Mouse (Mus musculus): ENCODE data around the gene Ush2a.

- TF ChIP-seq CTCF (IDR thresholded peaks at IDR 0.05) (peak; percentile 16; the same call in 1 of the 2 replicates), EP300 (IDR thresholded peaks at IDR 0.05) (no peak)
Observed at GRCm38 (mm10) chr1:188678189-188678588, 416.4 kb downstream of the Ush2a start.
